Mouse (Mus musculus) mature B cell (primary cell): ENCODE measurements at regions not wholly inside any gene's neighbourhood (a gene's known extent, or its start where the extent isn't known, plus 50 kb on each side); places are given as distances from the start of the nearest gene placed in this dataset.

ENCODE experiments used
- in situ Hi-C: fragments of 300-500 bp; cut with MboI; formaldehyde crosslinking; loops from 2 replicates; pipeline ENCODE4 v1.14.3; 2019

GRCm38 (mm10) chr1:184605666-184606065 is 126.8 kb downstream of the Hlx start:
- in situ Hi-C loops = no loop called here

GRCm38 (mm10) chr1:184603136-184603535 is 129.3 kb downstream of the Hlx start:
- in situ Hi-C loops = no loop called here

- in situ Hi-C loops = no loop called here
These were observed 137.0 kb downstream of the Hlx start for GRCm38 (mm10) chr1:184595449-184595848.

- in situ Hi-C loops = no loop called here
These were observed 141.8 kb downstream of the Hlx start for GRCm38 (mm10) chr1:184590634-184591033.

GRCm38 (mm10) chr1:184589277-184589676 is 143.1 kb downstream of the Hlx start:
- in situ Hi-C loops = no loop called here

- in situ Hi-C loops = no loop called here
These were observed 147.9 kb downstream of the Hlx start for GRCm38 (mm10) chr1:184584505-184584874.

- in situ Hi-C loops = no loop called here
These were observed 148.5 kb downstream of the Hlx start for GRCm38 (mm10) chr1:184583751-184584504.

GRCm38 (mm10) chr1:184579475-184579874 is 152.9 kb downstream of the Hlx start:
- in situ Hi-C loops = no loop called here

- in situ Hi-C loops = no loop called here
These were observed 155.9 kb downstream of the Hlx start for GRCm38 (mm10) chr1:184576527-184576926.

- in situ Hi-C loops = no loop called here
These were observed 159.1 kb downstream of the Hlx start for GRCm38 (mm10) chr1:184573325-184573724.

GRCm38 (mm10) chr1:184570681-184571080 is 161.7 kb downstream of the Hlx start:
- in situ Hi-C loops = no loop called here

- in situ Hi-C loops = no loop called here
These were observed 169.5 kb downstream of the Hlx start for GRCm38 (mm10) chr1:184562926-184563325.

GRCm38 (mm10) chr1:184562239-184562638 is 170.2 kb downstream of the Hlx start:
- in situ Hi-C loops = no loop called here

GRCm38 (mm10) chr1:184559543-184559942 is 172.9 kb downstream of the Hlx start:
- in situ Hi-C loops = no loop called here

- in situ Hi-C loops = no loop called here
These were observed 178.6 kb downstream of the Hlx start for GRCm38 (mm10) chr1:184553791-184554190.

- in situ Hi-C loops = no loop called here
These were observed 181.9 kb downstream of the Hlx start for GRCm38 (mm10) chr1:184550491-184550890.

GRCm38 (mm10) chr1:184547650-184548235 is 184.7 kb downstream of the Hlx start:
- in situ Hi-C loops = no loop called here

- in situ Hi-C loops = no loop called here
These were observed 186.2 kb downstream of the Hlx start for GRCm38 (mm10) chr1:184546140-184546661.

- in situ Hi-C loops = no loop called here
These were observed 187.3 kb downstream of the Hlx start for GRCm38 (mm10) chr1:184545111-184545510.

GRCm38 (mm10) chr1:184542321-184543115 is 189.9 kb downstream of the Hlx start:
- in situ Hi-C loops = no loop called here

- in situ Hi-C loops = no loop called here
These were observed 192.6 kb downstream of the Hlx start for GRCm38 (mm10) chr1:184539818-184540217.
